Mouse (Mus musculus) embryonic facial prominence, embryonic 14.5 days (tissue): ENCODE results near the gene Tfap2a. TPM values are rescaled to one million over a fixed set of nuclear protein-coding genes. Genes with fewer than 3 reads are reported as not detected.

ENCODE experiments used
- ATAC-seq: fragments of 200-750 bp; cut with Nextera tagmentation; 2 replicates; pipeline ENCODE4 v1.8.0; 2017; ENCODE audit warnings: low read depth, moderate number of reproducible peaks, moderate TSS enrichment
- DNase-seq: peaks from one replicate; pipeline ENCODE4 v3.0.0-alpha.2; 2015; ENCODE audit warnings: low spot score
- H3K27ac ChIP-seq: fragments of 300-500 bp; sonication (generic); replicated peaks from 2 replicates; pipeline ENCODE4 v1.5.1; 2014; ENCODE audit warnings: low read depth, mild to moderate bottlenecking, low read length, moderate library complexity
- H3K27me3 ChIP-seq: fragments of 300-500 bp; sonication (generic); replicated peaks from 2 replicates; pipeline ENCODE4 v1.6.1; 2014; ENCODE audit warnings: low read length; ENCODE audit not compliant: control insufficient read depth, insufficient read depth
- H3K36me3 ChIP-seq: fragments of 300-500 bp; sonication (generic); 2 replicates; pipeline ENCODE4 v1.6.1; 2014; ENCODE audit warnings: low read length, mixed read lengths; ENCODE audit not compliant: control insufficient read depth, insufficient read depth
- H3K4me1 ChIP-seq: fragments of 300-500 bp; sonication (generic); 2 replicates; pipeline ENCODE4 v1.6.1; 2014; ENCODE audit warnings: antibody characterized with exemption, low read length; ENCODE audit not compliant: control insufficient read depth, insufficient read depth
- H3K4me2 ChIP-seq: fragments of 300-500 bp; sonication (generic); 2 replicates; pipeline ENCODE4 v1.6.1; 2014; ENCODE audit warnings: low read depth, mild to moderate bottlenecking, low read length, moderate library complexity, mixed read lengths
- H3K4me3 ChIP-seq: fragments of 300-500 bp; sonication (generic); 2 replicates; pipeline ENCODE4 v1.5.1; 2014; ENCODE audit warnings: low read depth, mild to moderate bottlenecking, low read length
- H3K9ac ChIP-seq: fragments of 300-500 bp; sonication (generic); 2 replicates; pipeline ENCODE4 v1.6.1; 2014; ENCODE audit warnings: low read depth, mild to moderate bottlenecking, low read length, moderate library complexity, mixed read lengths
- H3K9me3 ChIP-seq: fragments of 300-500 bp; sonication (generic); 2 replicates; pipeline ENCODE4 v1.6.1; 2016; ENCODE audit warnings: low read length; ENCODE audit not compliant: control insufficient read depth
- WGBS: fragments of 180-500 bp; shearing (Covaris S2); extraction: QIAGEN DNeasy Blood & Tissue Kit; methylation state at CpG from one replicate; pipeline ENCODE4 v1.1.7; 2014; 5-methylcytosine and 5-hydroxymethylcytosine counted together
- polyA plus RNA-seq: library from polyadenylated mRNA; unstranded; fragments of >200 nt; fragmentation: Nextera tagmentation; extraction: Ambion mirVana; gene quantifications from 2 replicates; pipeline ENCODE4 v1.2.1, GENCODE M21; 2014

Gene Tfap2a
- polyA plus RNA-seq, 1 experiment from 2014 or later: 5.0 TPM

GRCm38 (mm10) chr13:40744111-40744805 lies 6.1 kb upstream of the Tfap2a start:
- H3K9me3 ChIP-seq: no peaks in the 10 kb centered on the region
- H3K27ac ChIP-seq: no peak overlapping the region
- ATAC-seq (no peak), DNase-seq (no peak)
- H3K4me2 ChIP-seq: peak overlapping the region; percentile 57
- peaks cover 69% of the 10 kb centered on the region for H3K27me3 ChIP-seq
- H3K9ac ChIP-seq: no peak overlapping the region
- WGBS: 3% methylated on average over 19 of the region's 19 CpGs
- H3K36me3 ChIP-seq: no peaks in the 10 kb centered on the region
- peaks cover 8% of the 10 kb centered on the region; the same call in 1 of the 2 replicates for H3K4me1 ChIP-seq
- peak overlapping the region; percentile 30 for H3K4me3 ChIP-seq

GRCm38 (mm10) chr13:40743221-40743620 lies 5.0 kb upstream of the Tfap2a start:
- DNase-seq (no peak), ATAC-seq (no peak)
- H3K27ac ChIP-seq: no peak overlapping the region
- H3K9me3 ChIP-seq: no peaks in the 10 kb centered on the region
- H3K9ac ChIP-seq: no peak overlapping the region
- 26% methylated on average over 4 of the region's 4 CpGs for WGBS
- peaks cover 8% of the 10 kb centered on the region; the same call in 1 of the 2 replicates for H3K4me1 ChIP-seq
- H3K4me3 ChIP-seq: no peak overlapping the region
- no peaks in the 10 kb centered on the region for H3K36me3 ChIP-seq
- peaks cover 80% of the 10 kb centered on the region for H3K27me3 ChIP-seq
- no peak overlapping the region for H3K4me2 ChIP-seq

- H3K27me3 ChIP-seq: peaks cover 92% of the 10 kb centered on the region
- no peak for DNase-seq
- ATAC-seq: no peak
- H3K36me3 ChIP-seq: no peaks in the 10 kb centered on the region
- 5% methylated on average over 24 of the region's 25 CpGs for WGBS
- no peak overlapping the region for H3K9ac ChIP-seq
- H3K4me1 ChIP-seq: peaks cover 8% of the 10 kb centered on the region; the same call in 1 of the 2 replicates
- no peak overlapping the region for H3K4me3 ChIP-seq
- no peak overlapping the region for H3K27ac ChIP-seq
- no peaks in the 10 kb centered on the region for H3K9me3 ChIP-seq
- H3K4me2 ChIP-seq: no peak overlapping the region
These were observed 3.8 kb upstream of the Tfap2a start for GRCm38 (mm10) chr13:40741841-40742550.

- Histone ChIP-seq H3K4me3 (no peak overlapping the region; the same call in 1 of the 2 replicates), H3K4me2 (peak overlapping the region; percentile 12; the same call in 1 of the 2 replicates), H3K36me3 (no peaks in the 10 kb centered on the region), H3K27ac (no peak overlapping the region), H3K27me3 (peaks cover 95% of the 10 kb centered on the region), H3K4me1 (peaks cover 8% of the 10 kb centered on the region; the same call in 1 of the 2 replicates), H3K9me3 (no peaks in the 10 kb centered on the region), H3K9ac (no peak overlapping the region)
- ATAC-seq (no peak), DNase-seq (no peak)
- 1% methylated on average over 7 of the region's 7 CpGs for WGBS
These were observed 3.3 kb upstream of the Tfap2a start for GRCm38 (mm10) chr13:40741436-40741835.

- Histone ChIP-seq H3K27ac (no peak overlapping the region), H3K4me3 (peak overlapping the region; percentile 6; the same call in 1 of the 2 replicates), H3K9me3 (no peaks in the 10 kb centered on the region), H3K27me3 (peaks cover 98% of the 10 kb centered on the region), H3K4me1 (peaks cover 8% of the 10 kb centered on the region; the same call in 1 of the 2 replicates), H3K36me3 (no peaks in the 10 kb centered on the region), H3K4me2 (peak overlapping the region; percentile 12; the same call in 1 of the 2 replicates), H3K9ac (no peak overlapping the region)
- DNase-seq (no peak), ATAC-seq (no peak)
- 4% methylated on average over 17 of the region's 19 CpGs for WGBS
These were observed 2.7 kb upstream of the Tfap2a start for GRCm38 (mm10) chr13:40740727-40741360.

GRCm38 (mm10) chr13:40739901-40740300 lies 1.7 kb upstream of the Tfap2a start:
- no peaks in the 10 kb centered on the region for H3K9me3 ChIP-seq
- ATAC-seq: no peak
- no peak overlapping the region for H3K9ac ChIP-seq
- no peak overlapping the region for H3K4me3 ChIP-seq
- 9% methylated on average over 10 of the region's 10 CpGs for WGBS
- H3K27me3 ChIP-seq: peaks cover 98% of the 10 kb centered on the region
- H3K4me1 ChIP-seq: peaks cover 8% of the 10 kb centered on the region; the same call in 1 of the 2 replicates
- H3K36me3 ChIP-seq: no peaks in the 10 kb centered on the region
- no peak overlapping the region for H3K4me2 ChIP-seq
- DNase-seq: no peak
- no peak overlapping the region for H3K27ac ChIP-seq

- no peak overlapping the region for H3K9ac ChIP-seq
- peak overlapping the region; percentile 28; the same call in 1 of the 2 replicates for H3K4me3 ChIP-seq
- no peaks in the 10 kb centered on the region for H3K36me3 ChIP-seq
- no peak overlapping the region for H3K27ac ChIP-seq
- peaks cover 98% of the 10 kb centered on the region for H3K27me3 ChIP-seq
- 0 out of 2 replicates have a peak, but pooled peaks cover under 1% of the 10 kb centered on the region for H3K4me1 ChIP-seq
- peak overlapping the region; percentile 44; the same call in 1 of the 2 replicates for H3K4me2 ChIP-seq
- no peaks in the 10 kb centered on the region for H3K9me3 ChIP-seq
- WGBS: 2% methylated on average over 17 of the region's 17 CpGs
- ATAC-seq (no peak), DNase-seq (no peak)
These were observed 1.0 kb upstream of the Tfap2a start for GRCm38 (mm10) chr13:40739121-40739650.

- 0% methylated on average over 14 of the region's 22 CpGs for WGBS
- no peak overlapping the region; the same call in 1 of the 2 replicates for H3K27ac ChIP-seq
- no peak for ATAC-seq
These were observed 415 bp downstream of the Tfap2a start for GRCm38 (mm10) chr13:40737761-40738160.

More at GRCm38 (mm10) chr13:40737761-40738160, 415 bp downstream of the Tfap2a start:
- Histone ChIP-seq H3K36me3 (no peaks in the 10 kb centered on the region), H3K4me1 (0 out of 2 replicates have a peak, but pooled peaks cover 3% of the 10 kb centered on the region), H3K4me2 (peak overlapping the region; percentile 44), H3K4me3 (peak overlapping the region; percentile 28), H3K27me3 (peaks cover 93% of the 10 kb centered on the region), H3K9me3 (no peaks in the 10 kb centered on the region), H3K9ac (peak overlapping the region; percentile 36; the same call in 1 of the 2 replicates)
- DNase-seq: no peak
